Mouse (Mus musculus) heart, postnatal 0 days (tissue): Measurements from ENCODE around the gene Efhb. TPM values are rescaled to one million over a fixed set of nuclear protein-coding genes. Genes with fewer than 3 reads are reported as not detected.

Source experiments
- ATAC-seq: fragments of 200-750 bp; cut with Nextera tagmentation; 2 replicates; pipeline ENCODE4 v1.8.0; 2017; ENCODE audit warnings: low read depth, moderate number of reproducible peaks, moderate library complexity; ENCODE audit not compliant: insufficient read depth
- DNase-seq: peaks from one replicate; pipeline ENCODE4 v3.0.0-alpha.2; 2016; ENCODE audit warnings: low spot score
- H3K27ac ChIP-seq: fragments of 300-500 bp; sonication (generic); 2 replicates; pipeline ENCODE4 v1.5.1; 2014; ENCODE audit warnings: low read depth, mild to moderate bottlenecking
- H3K27me3 ChIP-seq: fragments of 300-500 bp; sonication (generic); 2 replicates; pipeline ENCODE4 v1.6.1; 2014; ENCODE audit warnings: low read length, mixed read lengths; ENCODE audit not compliant: control insufficient read depth, insufficient read depth
- H3K36me3 ChIP-seq: fragments of 300-500 bp; sonication (generic); replicated peaks from 2 replicates; pipeline ENCODE4 v1.6.1; 2014; ENCODE audit warnings: low read length, mixed read lengths; ENCODE audit not compliant: control insufficient read depth, insufficient read depth
- H3K4me1 ChIP-seq: fragments of 300-500 bp; sonication (generic); 2 replicates; pipeline ENCODE4 v1.6.1; 2014; ENCODE audit warnings: antibody characterized with exemption; ENCODE audit not compliant: control insufficient read depth, insufficient read depth
- H3K4me2 ChIP-seq: fragments of 300-500 bp; sonication (generic); 2 replicates; pipeline ENCODE4 v1.6.1; 2014; ENCODE audit warnings: low read depth, mild to moderate bottlenecking, low read length, moderate library complexity
- H3K4me3 ChIP-seq: fragments of 300-500 bp; sonication (generic); 2 replicates; pipeline ENCODE4 v1.5.1; 2014; ENCODE audit warnings: low read depth, low read length
- H3K9ac ChIP-seq: fragments of 300-500 bp; sonication (generic); replicated peaks from 2 replicates; pipeline ENCODE4 v1.6.1; 2014; ENCODE audit warnings: low read depth, low read length, mixed read lengths
- H3K9me3 ChIP-seq: fragments of 300-500 bp; sonication (generic); replicated peaks from 2 replicates; pipeline ENCODE4 v1.6.1; 2016; ENCODE audit warnings: low read length; ENCODE audit not compliant: control insufficient read depth
- CTCF ChIP-seq: IDR thresholded peaks from 2 replicates; pipeline ENCODE4 v1.5.1; 2016; ENCODE audit warnings: antibody characterized with exemption, control low read depth, low read depth
- EP300 ChIP-seq: IDR thresholded peaks from 2 replicates; pipeline ENCODE4 v1.6.1; 2016; ENCODE audit warnings: antibody characterized with exemption, low read depth
- WGBS: fragments of 180-500 bp; shearing (Covaris S2); extraction: QIAGEN DNeasy Blood & Tissue Kit; methylation state at CpG from one replicate; pipeline ENCODE4 v1.1.7; 2014; 5-methylcytosine and 5-hydroxymethylcytosine counted together
- polyA plus RNA-seq: library from polyadenylated mRNA; unstranded; fragments of >200 nt; fragmentation: Nextera tagmentation; extraction: Ambion mirVana; gene quantifications from 2 replicates; pipeline ENCODE4 v1.2.1, GENCODE M21; 2015
- total RNA-seq: library from RNA; depleted of rRNA; stranded (reverse); fragments of >200 nt; gene quantifications from 2 replicates; pipeline ENCODE4 v1.2.3, GENCODE M21; 2014; ENCODE audit warnings: low replicate concordance; rRNA removed

Efhb gene
- total RNA-seq (0.12 TPM in 1 of 2 replicates, not detected in the other), polyA plus RNA-seq (0.18 and 0.27 TPM in 2 replicates)

DNA sequence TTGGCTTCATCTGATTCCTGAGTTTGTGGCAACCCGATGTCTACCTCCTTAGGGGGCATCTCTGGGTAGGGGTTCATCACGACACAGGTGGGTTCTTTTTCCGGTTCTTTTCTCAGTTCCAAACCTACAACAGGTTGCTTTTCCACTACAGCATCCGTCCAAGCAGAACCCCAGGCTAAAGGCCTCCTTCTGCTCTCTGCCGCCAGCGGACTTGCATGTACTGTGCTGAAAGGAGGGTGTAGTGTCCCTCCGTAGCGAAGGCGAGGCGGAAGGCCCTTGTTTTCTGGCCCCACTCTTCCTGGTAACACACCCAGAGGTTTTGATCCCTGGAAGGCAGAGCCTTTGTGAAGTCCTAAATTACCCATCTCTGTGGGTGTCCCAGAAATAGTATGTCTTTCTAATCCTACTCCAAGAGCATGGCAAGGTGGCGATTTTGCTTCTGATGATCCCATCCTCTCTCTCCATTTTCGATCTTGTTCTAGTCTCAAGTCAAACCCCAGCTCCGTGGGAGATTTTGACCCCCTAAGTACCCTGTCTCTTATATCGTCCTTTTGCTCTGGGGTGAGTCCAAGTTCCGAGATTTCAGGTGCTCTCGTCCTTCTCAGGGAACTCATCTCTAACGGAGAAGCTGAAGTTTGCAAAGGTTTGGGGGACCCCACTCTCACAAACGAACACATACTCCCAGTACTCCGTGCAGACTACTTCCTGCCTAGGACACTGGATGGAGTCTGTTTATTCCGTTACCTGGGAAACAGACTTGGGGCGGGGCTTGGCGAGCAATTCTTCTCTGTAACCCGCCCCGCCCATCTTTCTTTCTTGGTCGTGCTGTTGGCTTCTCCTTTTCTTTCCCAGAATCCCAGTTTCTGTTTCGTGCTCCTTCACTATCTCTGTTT, at the start of gene Efhb:
Efhb (minus strand) TSS at position 719 of the 893 bp plus-strand sequence.
- H3K27ac ChIP-seq = no peak within 1 kb of the TSS
- ATAC-seq = peak; percentile 87

DNA sequence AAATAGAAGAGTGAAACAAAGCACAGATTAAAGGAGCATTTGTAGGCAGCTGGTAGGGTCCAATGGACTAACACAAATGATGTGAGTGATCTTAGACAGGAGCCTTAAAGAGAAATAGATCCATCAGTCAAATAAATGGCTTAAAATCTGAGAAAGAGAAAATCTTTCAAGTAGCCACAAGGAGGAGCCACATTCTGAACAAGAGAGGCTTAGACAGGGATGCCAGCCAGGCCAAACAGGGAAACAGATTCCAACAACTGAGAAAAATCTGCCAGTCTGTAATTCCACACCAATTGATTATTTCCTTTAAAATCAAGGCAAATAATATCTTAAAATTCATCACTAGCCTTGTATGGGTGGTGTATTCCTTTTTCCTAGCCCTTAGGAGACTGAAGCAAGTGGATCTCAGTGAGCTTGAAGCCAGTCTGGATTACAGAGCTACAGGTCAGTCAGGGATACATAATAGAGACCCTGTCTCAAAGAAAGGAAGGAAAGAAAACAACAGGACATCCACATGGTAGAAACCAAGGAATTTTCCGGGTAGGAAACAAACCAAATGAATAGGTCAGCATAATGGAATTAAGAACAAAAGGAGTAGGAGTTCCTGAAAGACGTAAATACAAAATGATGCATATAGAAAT, 49.3 kb upstream of the Efhb start:
- no peaks in the 10 kb centered on the region for H3K4me1 ChIP-seq
- H3K4me3 ChIP-seq = no peak overlapping the region
- TF ChIP-seq EP300 (no peak), CTCF (peak; percentile 52)
- H3K4me2 ChIP-seq = no peak overlapping the region
- no peaks in the 10 kb centered on the region for H3K36me3 ChIP-seq
- no peaks in the 10 kb centered on the region for H3K27me3 ChIP-seq
- WGBS = 80% methylated on average over 2 of the region's 2 CpGs
- ATAC-seq = no peak
- H3K9ac ChIP-seq = no peak overlapping the region
- H3K27ac ChIP-seq = no peak overlapping the region
- DNase-seq = peak; percentile 75
- H3K9me3 ChIP-seq = no peaks in the 10 kb centered on the region

More for the DNA sequence above, at the start of gene Efhb:
- Histone ChIP-seq H3K4me3 (peak within 1 kb of the TSS; percentile 50), H3K27me3 (no peaks in the 10 kb centered on the region), H3K9ac (peak within 1 kb of the TSS; percentile 15; the same call in 1 of the 2 replicates), H3K9me3 (no peaks in the 10 kb centered on the region), H3K36me3 (no peaks in the 10 kb centered on the region), H3K4me2 (peak within 1 kb of the TSS; percentile 63), H3K4me1 (no peaks in the 10 kb centered on the region)
- WGBS = 18% methylated on average over 26 of the region's 26 CpGs
- no peak for TF ChIP-seq EP300
- TF ChIP-seq CTCF = no peak
- DNase-seq = peak; percentile 81

DNA sequence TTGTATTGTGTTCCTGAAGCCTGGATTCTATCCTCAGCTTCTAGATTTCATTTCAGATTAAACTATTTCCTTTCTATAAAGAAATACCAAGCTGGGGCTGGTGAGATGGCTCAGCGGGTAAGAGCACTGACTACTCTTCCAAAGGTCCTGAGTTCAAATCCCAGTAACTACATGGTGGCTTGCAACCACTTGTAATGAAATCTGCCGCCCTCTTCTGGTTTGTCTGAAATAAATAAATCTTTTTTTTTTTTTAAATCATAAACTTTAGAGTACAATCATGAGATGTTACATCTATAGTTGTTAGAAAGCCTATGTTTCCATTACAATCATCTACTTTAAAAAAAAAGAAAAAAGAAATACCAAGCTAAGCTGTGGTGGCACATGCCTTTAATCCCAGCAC, 39.8 kb upstream of the Efhb start:
- no peak for ATAC-seq
- no peak overlapping the region for H3K4me3 ChIP-seq
- 95% methylated on average over 2 of the region's 2 CpGs for WGBS
- H3K4me1 ChIP-seq = no peaks in the 10 kb centered on the region
- no peak for DNase-seq
- TF ChIP-seq CTCF (no peak), EP300 (no peak)
- H3K9ac ChIP-seq = no peak overlapping the region
- H3K27me3 ChIP-seq = no peaks in the 10 kb centered on the region
- H3K27ac ChIP-seq = no peak overlapping the region
- no peaks in the 10 kb centered on the region for H3K9me3 ChIP-seq
- H3K36me3 ChIP-seq = peaks cover 55% of the 10 kb centered on the region
- H3K4me2 ChIP-seq = no peak overlapping the region

DNA sequence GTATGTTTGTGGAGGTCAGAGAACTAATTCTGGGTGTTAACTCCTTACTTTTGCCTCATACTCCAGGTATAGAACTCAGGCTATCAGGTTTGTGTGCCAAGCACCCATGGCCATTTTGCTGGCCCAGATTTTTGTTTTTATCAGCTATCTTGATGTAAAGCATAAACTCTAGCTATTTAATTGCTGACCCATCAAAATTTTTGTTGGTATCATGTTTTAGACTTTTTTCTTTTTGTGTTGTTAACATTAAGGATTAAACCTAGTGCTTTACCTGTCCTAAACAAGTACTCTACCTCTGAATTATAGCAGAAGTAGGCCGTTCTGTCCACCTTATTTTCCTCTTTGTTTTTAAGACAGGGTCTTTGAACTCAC, 25.9 kb upstream of the Efhb start:
- ATAC-seq = no peak
- H3K9ac ChIP-seq = no peak overlapping the region
- DNase-seq = no peak
- H3K9me3 ChIP-seq = no peaks in the 10 kb centered on the region
- H3K4me1 ChIP-seq = peaks cover 5% of the 10 kb centered on the region; the same call in 1 of the 2 replicates
- no peak overlapping the region for H3K4me2 ChIP-seq
- no peak for TF ChIP-seq EP300
- no peak overlapping the region for H3K4me3 ChIP-seq
- H3K27ac ChIP-seq = no peak overlapping the region
- no peaks in the 10 kb centered on the region for H3K27me3 ChIP-seq
- peaks cover 30% of the 10 kb centered on the region for H3K36me3 ChIP-seq
- WGBS = 91% methylated on average over 1 of the region's 1 CpGs

DNA sequence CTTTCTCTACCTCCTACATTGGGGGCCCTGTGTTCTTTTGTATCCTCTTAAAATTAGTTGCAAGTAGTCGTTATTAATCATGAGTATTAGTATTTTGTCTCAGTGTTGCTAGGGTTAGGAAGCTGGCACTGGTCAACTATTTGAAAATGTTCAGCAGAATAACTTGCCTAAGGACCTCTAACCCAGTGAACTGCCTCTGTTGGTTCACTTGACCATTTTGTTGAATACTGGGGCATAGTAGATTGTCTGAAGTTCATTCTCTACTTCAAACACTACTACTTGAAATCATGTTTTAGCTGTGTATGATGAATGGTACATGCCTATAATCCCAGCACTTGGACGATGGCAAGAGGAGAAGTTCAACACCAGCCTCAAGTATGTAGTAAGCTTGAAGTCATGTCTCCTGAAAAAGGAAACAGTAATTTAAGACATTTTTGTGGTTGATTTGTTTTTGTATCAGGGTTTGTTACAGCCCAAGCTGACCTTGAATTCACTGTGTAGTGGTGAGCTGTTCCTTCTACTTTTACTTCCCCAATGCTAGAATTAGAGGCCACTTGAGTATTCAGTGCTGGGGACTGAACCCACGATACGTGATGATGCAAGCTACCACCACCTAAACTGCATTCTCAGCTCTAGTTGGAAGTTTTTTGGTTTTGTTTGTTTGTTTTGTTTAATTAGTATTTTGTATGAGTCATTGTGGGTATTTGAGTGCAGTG, 25.3 kb upstream of the Efhb start:
- Histone ChIP-seq H3K9ac (no peak overlapping the region), H3K4me3 (no peak overlapping the region), H3K27me3 (no peaks in the 10 kb centered on the region), H3K4me1 (peaks cover 5% of the 10 kb centered on the region; the same call in 1 of the 2 replicates), H3K4me2 (no peak overlapping the region), H3K9me3 (no peaks in the 10 kb centered on the region), H3K36me3 (peaks cover 27% of the 10 kb centered on the region), H3K27ac (no peak overlapping the region)
- ATAC-seq (no peak), DNase-seq (no peak)
- 84% methylated on average over 4 of the region's 4 CpGs for WGBS
- TF ChIP-seq CTCF (no peak), EP300 (no peak)
